In the genomic region with DNA sequence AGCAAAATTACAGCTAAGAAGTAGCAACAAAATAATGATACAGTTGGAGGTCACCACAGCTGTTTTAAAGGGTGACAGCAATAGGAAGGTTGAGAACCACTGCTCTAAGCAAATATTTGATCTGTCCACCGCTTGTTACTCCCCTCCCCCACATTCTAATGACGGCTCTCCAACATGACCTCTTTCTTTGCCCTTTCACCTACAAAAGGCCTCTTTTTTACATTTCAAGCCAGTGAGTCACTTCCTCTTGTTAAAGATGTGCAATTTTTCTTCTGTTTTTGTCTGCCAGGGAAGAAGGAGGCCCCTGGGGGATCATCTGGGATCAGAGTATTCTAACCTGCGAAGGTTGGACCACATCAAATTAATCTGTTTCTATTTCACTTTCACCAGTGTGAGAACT, we compare ENCODE assay signal across 12 mouse cellular contexts. TPM values are rescaled to one million over a fixed set of nuclear protein-coding genes. Genes with fewer than 3 reads are reported as not detected.
A peak's percentile ranks its signal among the peaks of the same experiment; 100 is the strongest.
DNase-seq lines count a peak whose midpoint lies in the region; TF ChIP-seq lines count a peak whose summit lies in the region.
"Had no signal": no experiment of that assay in that cellular context is flagged by ENCODE, and none has a peak within 500 bp of the region (broad histone marks: within the 10 kb centered on the region; RNA-seq: fewer than 3 reads in every experiment).

No protein-coding gene starts in this region.

- H3K4me3 ChIP-seq in liver, adult 2 months (ENCODE audit: insufficient read depth, low read depth, low read length) = no peak overlapping the region
- H3K4me3 ChIP-seq: forebrain, embryonic 12.5 days; kidney, embryonic 15.5 days had no signal

- DNase-seq in adrenal gland, postnatal 14 days = peak; percentile 27
- DNase-seq in adrenal gland, postnatal 25 days = no peak
- DNase-seq in liver, adult 2 months (ENCODE audit: extremely low read depth, low read depth, low spot score) = peak; percentile 95
- DNase-seq in liver = no peak
- DNase-seq in embryo, embryonic 10.5 days (ENCODE audit: low spot score) = peak; percentile 55
- DNase-seq in monocyte, adult 2 months (ENCODE audit: low read depth in 1 of 2, low spot score in 2 of 2) = peak; percentile 29 to 31
- no peak for DNase-seq in spleen, postnatal 10 days (ENCODE audit: low spot score in 2 of 2)
- no peak for DNase-seq in cerebellum, adult 18-20 months
- DNase-seq: right cerebral cortex, postnatal 4 days had no signal

- 6% methylated on average over 3 of the region's 3 CpGs for WGBS in liver, adult 2 months

- peak overlapping the region; percentile 96 for H3K27ac ChIP-seq in liver, adult 2 months (replicated peaks; ENCODE audit: insufficient read depth, low read depth, low read length)
- H3K27ac ChIP-seq: forebrain, embryonic 12.5 days; kidney, embryonic 15.5 days; stomach, postnatal 0 days had no signal

- H3K79me2 ChIP-seq in liver, adult 2 months (ENCODE audit: control insufficient read depth, insufficient read depth, low read length) = peaks cover 7% of the 10 kb centered on the region; the same call in 1 of the 2 replicates

- H3K36me3 ChIP-seq in liver, adult 2 months (ENCODE audit: control insufficient read depth, insufficient read depth, low read length) = peaks cover 12% of the 10 kb centered on the region
- H3K36me3 ChIP-seq: forebrain, embryonic 12.5 days had no signal

- no peak overlapping the region for H3K9ac ChIP-seq in liver, adult 2 months (ENCODE audit: low read depth, low read length)
- H3K9ac ChIP-seq: forebrain, embryonic 12.5 days; kidney, embryonic 15.5 days had no signal

- peaks cover 12% of the 10 kb centered on the region for H3K4me1 ChIP-seq in liver, adult 2 months (ENCODE audit: control insufficient read depth, insufficient read depth, low read length)

- no peaks in the 10 kb centered on the region for H3K27me3 ChIP-seq in liver, adult 2 months (ENCODE audit: control insufficient read depth, insufficient read depth, low read length)
- H3K27me3 ChIP-seq: forebrain, embryonic 12.5 days; kidney, embryonic 15.5 days had no signal

- no peak for TF ChIP-seq CTCF in liver, adult 2 months (IDR thresholded peaks at IDR 0.05; ENCODE audit: low read depth, low read length)

- TF ChIP-seq POLR2A in liver, adult 2 months (IDR thresholded peaks at IDR 0.05; ENCODE audit: extremely low read depth, insufficient read depth, low read length) = no peak

RNA-seq across cellular contexts. Expression of a gene that starts 1.9 kb away (rescaled TPM):
- 257 and 311 TPM in 2 replicates for total RNA-seq in adrenal gland, postnatal 14 days (2021)
- 318 and 341 TPM in 2 replicates for total RNA-seq in adrenal gland, postnatal 25 days (2021)
- total RNA-seq in liver, adult 2 months (2014; rRNA removed) = 294 and 339 TPM in 2 replicates
- 449 and 502 TPM in 2 replicates for polyA plus RNA-seq in liver, adult 2 months (2012; rRNA removed)

RNA-seq across cellular contexts. Expression of a gene that starts 59.9 kb away (rescaled TPM):
- 8.3 and 10.9 TPM in 2 replicates for total RNA-seq in adrenal gland, postnatal 14 days (2021)
- total RNA-seq in adrenal gland, postnatal 25 days (2021) = 9.4 and 12.0 TPM in 2 replicates
- 2.3 and 2.7 TPM in 2 replicates for total RNA-seq in liver, adult 2 months (2014; rRNA removed)
- 1.1 and 2.1 TPM in 2 replicates for polyA plus RNA-seq in liver, adult 2 months (2012; rRNA removed)

Comparison
In these comparisons a context has a peak if more than half of its experiments do, and no peak if none do; other contexts are left out.
1. DNase-seq: peak in adrenal gland, postnatal 14 days (single experiment), liver, adult 2 months (single experiment), embryo, embryonic 10.5 days (single experiment) and monocyte, adult 2 months (2 of 2); none in adrenal gland, postnatal 25 days (single experiment), liver (single experiment), spleen, postnatal 10 days (0 of 2) and cerebellum, adult 18-20 months (0 of 2).